Mouse (Mus musculus): ENCODE data around the gene Olfr1386.
"Not testable (repeated sequence)": the region's sequence is repeated elsewhere in the genome, so short reads cannot be mapped to it uniquely, and the experiment has no call there.

Olfr1386 gene

DNA sequence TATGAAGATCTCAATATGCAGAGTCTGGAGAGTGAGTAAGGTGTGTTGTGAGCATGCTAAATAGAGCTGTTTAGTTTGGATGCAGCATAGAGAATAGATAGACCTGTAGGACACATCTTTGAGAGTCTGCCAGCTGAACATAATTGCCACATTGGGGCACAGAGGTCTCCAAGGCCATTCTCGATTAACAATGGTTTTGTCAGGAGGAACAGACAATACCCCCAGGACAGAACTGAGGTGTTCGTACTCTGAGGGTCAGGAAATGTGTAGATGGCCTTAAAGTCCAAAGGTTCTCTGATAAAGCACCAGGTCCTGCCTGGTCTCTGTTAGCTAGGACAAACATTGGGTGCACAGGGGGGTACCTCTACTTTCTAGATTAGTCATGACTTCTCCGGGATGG, at the start of gene Olfr1386:
Gene Olfr1386 (plus strand): TSS at position 301 of the 400 bp plus-strand sequence.
- DNase-seq (ENCODE audit: low read depth, low spot score): not testable (repeated sequence)

DNA sequence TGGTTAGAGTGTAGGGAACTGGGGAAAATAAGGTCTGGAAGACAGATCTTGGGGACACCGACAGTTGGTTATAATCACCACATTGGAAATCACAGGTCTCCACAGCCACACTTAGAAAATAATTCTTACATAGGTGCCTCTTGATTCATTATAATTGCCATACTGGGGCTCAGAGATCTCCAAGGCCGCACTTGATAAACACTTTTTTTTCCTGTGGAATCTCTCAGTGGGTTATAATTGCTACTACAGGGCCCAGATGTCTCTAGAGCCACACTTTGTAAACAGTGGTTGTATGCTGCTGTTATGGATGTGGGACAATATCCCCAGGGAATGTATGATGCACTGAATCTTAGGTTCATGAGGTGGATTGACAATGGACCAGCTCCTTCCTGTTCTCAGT, 42.1 kb upstream of the Olfr1386 start, which contains the start of gene Olfr1389:
Gene Olfr1389 (plus strand): TSS at position 301 of the 400 bp plus-strand sequence.
- no peak for DNase-seq (ENCODE audit: low read depth, low spot score)

- no peak for DNase-seq (ENCODE audit: low read depth, low spot score)
These were observed 39.5 kb upstream of the Olfr1386 start for GRCm38 (mm10) chr11:49425257-49425927.

- DNase-seq (ENCODE audit: low read depth, low spot score): no peak
These were observed 35.2 kb upstream of the Olfr1386 start for GRCm38 (mm10) chr11:49429641-49430040.

DNA sequence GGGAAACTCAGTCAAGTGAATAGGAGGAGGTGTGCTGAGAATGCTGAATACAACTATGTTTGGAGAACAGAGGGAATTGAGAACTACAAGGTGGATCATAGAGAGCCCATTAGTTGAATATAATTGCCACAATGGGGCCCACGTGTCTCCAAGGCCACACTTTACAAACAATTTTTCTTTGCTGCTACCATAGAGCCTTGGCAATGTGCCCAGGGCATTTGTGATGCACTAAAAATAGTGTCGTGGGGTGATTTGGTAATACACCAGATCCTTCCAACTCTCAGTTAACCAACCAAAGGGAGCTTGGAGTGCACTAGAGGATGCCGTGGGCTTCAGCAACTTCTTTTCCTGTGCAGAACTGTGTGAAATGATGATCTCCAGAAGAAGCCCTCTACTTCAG, 28.4 kb upstream of the Olfr1386 start, which contains the start of gene Olfr1388:
Gene Olfr1388 (plus strand): TSS at position 214 of the 400 bp plus-strand sequence.
- no peak for DNase-seq (ENCODE audit: low read depth, low spot score)

- DNase-seq (ENCODE audit: low read depth, low spot score): no peak
These were observed 9.8 kb upstream of the Olfr1386 start, which contains the start of gene Olfr1387 for GRCm38 (mm10) chr11:49455043-49455442. Olfr1387 (plus strand) TSS chr11:49455343.

DNA sequence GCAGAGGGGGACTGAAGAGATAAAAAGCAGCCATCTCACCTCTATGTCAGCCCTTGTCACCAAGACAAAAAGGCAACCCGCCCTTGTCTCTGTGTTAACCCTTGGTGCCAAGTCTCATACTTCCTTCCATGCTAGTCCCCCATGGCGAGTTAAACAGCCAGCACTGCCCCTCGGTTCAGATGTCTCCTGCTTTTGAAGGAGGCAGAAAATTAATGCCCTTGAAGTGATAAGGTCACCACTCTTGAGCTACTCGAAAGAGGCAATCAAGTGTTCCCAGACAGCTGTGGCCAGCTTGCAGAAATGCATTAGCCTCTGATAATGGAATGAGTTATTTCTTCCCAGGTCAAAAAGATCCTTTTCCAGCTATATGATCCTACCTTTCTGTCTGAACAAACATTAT, 21.1 kb downstream of the Olfr1386 start:
- no peak for DNase-seq (ENCODE audit: low read depth, low spot score)

DNA sequence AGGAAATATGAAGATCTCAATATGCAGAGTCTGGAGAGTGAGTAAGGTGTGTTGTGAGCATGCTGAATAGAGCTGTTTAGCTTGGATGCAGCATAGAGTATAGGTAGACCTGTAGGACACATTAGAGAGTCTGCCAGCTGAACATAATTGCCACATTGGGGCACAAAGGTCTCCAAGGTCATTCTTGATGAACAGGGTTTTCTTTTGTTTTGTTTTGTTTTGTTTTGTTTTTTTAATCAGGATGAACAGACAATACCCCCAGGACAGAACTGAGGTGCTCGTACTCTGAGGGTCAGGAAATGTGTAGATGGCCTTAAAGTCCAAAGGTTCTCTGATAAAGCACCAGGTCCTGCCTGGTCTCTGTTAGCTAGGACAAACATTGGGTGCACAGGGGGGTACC, 23.9 kb downstream of the Olfr1386 start, which contains the start of gene Olfr1385:
Gene Olfr1385 (plus strand): TSS at position 301 of the 400 bp plus-strand sequence.
- not testable (repeated sequence) for DNase-seq (ENCODE audit: low read depth, low spot score)

- DNase-seq (ENCODE audit: low read depth, low spot score): no peak
These were observed 53.2 kb downstream of the Olfr1386 start for GRCm38 (mm10) chr11:49518086-49518485.

- no peak for DNase-seq (ENCODE audit: low read depth, low spot score)
These were observed 54.5 kb downstream of the Olfr1386 start, which contains the start of gene Olfr1383 for GRCm38 (mm10) chr11:49519348-49519747. Olfr1383 (plus strand) TSS chr11:49519648.

Measured in A20 (cell line).